Mouse (Mus musculus) brain, embryonic 14.5 days (tissue): ENCODE measurements around the gene Cd70. TPM values are rescaled to one million over a fixed set of nuclear protein-coding genes. Genes with fewer than 3 reads are reported as not detected.
A peak's percentile ranks its signal among the peaks of the same experiment; 100 is the strongest.

Experiments
- DNase-seq: peaks from one replicate; pipeline ENCODE4 v3.0.0-alpha.2; 2011; ENCODE audit warnings: low read depth
- CTCF ChIP-seq: fragments of 200-500 bp; IDR thresholded peaks from 2 replicates; pipeline ENCODE4 v1.5.1; 2012; ENCODE audit warnings: inconsistent platforms, mild to moderate bottlenecking, moderate library complexity, borderline replicate concordance; ENCODE audit not compliant: insufficient read depth, insufficient read length; ENCODE audit errors: extremely low read depth
- POLR2A ChIP-seq: fragments of 200-500 bp; IDR thresholded peaks from 2 replicates; pipeline ENCODE4 v1.6.1; 2012; ENCODE audit warnings: mild to moderate bottlenecking, inconsistent platforms, borderline replicate concordance; ENCODE audit not compliant: poor library complexity, insufficient read depth, insufficient read length, severe bottlenecking; ENCODE audit errors: extremely low read depth
- polyA plus RNA-seq: library from polyadenylated mRNA; depleted of rRNA; stranded (reverse); fragments of >200 nt; gene quantifications from 2 replicates; pipeline ENCODE4 v1.2.3, GENCODE M21; 2012; rRNA removed

The Cd70 gene
- polyA plus RNA-seq, 1 experiment = 0.55 TPM

DNA sequence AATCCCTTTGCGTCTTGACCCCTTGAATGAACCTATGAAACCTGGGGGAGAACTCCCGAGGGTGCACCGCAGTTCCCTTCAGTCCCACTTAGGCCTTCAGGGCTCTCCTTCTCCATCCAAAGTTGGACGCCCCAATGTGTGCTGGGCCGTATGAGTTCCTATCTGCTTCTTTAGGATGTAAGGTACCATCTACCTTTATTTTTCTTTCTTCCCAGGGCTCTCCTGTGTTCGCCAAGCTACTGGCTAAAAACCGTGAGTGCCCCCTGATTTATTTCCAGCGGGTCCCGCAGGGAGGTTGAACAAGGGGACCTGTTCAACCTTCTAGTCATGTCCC lies 43.6 kb downstream of the Cd70 start:
- no peak for TF ChIP-seq POLR2A
- no peak for TF ChIP-seq CTCF
- DNase-seq = no peak

DNA sequence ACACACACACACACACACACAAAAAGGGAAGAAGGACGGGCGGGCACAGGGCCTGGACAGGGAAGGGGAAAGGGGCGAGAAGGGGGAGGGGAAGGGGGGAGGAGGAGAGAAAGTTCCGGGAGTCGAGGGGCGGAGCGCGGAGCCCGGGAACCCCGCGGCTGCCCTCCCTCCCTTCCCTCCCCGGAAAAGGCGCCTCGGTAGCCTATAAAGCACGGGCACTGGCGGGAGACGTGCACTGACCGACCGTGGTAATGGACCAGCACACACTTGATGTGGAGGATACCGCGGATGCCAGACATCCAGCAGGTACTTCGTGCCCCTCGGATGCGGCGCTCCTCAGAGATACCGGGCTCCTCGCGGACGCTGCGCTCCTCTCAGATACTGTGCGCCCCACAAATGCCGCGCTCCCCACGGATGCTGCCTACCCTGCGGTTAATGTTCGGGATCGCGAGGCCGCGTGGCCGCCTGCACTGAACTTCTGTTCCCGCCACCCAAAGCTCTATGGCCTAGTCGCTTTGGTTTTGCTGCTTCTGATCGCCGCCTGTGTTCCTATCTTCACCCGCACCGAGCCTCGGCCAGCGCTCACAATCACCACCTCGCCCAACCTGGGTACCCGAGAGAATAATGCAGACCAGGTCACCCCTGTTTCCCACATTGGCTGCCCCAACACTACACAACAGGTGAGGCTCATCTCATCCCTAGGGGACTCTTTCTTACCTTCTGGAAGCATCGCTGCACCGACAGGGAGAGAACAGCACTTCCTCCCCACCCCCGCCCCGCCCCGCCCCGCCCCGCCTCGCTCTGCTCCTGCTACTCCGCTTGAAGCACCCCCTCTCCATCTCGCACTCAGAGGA lies 44.2 kb downstream of the Cd70 start, which contains the start of gene Tnfsf9:
Tnfsf9 (plus strand) TSS at position 145 of the 854 bp plus-strand sequence.
- TF ChIP-seq CTCF = no peak
- peak; percentile 14; the same call in 1 of the 2 replicates for TF ChIP-seq POLR2A
- peak; percentile 83 for DNase-seq

DNA sequence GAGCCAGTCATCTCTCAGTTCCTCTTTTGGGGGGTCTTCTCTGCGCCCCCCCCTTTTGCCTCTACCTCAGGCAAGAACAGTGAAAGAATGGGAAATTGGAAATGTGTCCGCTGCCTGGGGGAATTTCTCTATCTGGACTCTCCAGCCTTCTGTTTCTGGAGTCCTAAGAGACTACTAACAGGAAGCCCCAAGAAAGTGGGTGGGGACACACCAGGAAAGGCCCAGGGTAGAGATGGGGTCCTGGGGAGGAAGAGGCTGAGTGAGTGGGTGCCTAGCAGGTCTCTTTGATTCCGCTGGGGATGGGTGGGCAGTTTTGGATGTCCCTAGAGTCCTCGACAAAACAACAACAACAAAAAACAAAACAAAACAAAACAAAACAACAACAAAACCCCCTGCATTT lies 45.1 kb downstream of the Cd70 start:
- DNase-seq = no peak
- no peak for TF ChIP-seq POLR2A
- no peak for TF ChIP-seq CTCF

DNA sequence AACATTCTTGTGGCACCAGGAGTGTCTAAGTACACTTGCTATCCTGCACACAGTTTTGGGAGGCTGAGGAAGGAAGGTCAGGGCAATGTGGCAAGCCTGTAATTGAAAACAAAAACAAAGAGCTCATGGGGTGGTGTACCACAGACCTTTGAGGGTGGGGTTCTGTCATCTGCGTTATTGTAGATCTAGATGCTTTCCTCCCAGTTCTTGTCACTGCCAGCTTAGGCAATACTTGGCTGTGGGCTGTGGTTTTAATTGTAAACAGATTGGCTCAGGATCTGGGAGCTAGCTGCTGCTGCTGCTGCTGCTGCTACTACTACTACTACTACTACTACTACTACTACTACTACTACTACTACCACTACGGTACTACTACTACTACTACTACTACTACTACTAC lies 47.3 kb downstream of the Cd70 start:
- TF ChIP-seq POLR2A = no peak
- no peak for TF ChIP-seq CTCF
- no peak for DNase-seq

DNA sequence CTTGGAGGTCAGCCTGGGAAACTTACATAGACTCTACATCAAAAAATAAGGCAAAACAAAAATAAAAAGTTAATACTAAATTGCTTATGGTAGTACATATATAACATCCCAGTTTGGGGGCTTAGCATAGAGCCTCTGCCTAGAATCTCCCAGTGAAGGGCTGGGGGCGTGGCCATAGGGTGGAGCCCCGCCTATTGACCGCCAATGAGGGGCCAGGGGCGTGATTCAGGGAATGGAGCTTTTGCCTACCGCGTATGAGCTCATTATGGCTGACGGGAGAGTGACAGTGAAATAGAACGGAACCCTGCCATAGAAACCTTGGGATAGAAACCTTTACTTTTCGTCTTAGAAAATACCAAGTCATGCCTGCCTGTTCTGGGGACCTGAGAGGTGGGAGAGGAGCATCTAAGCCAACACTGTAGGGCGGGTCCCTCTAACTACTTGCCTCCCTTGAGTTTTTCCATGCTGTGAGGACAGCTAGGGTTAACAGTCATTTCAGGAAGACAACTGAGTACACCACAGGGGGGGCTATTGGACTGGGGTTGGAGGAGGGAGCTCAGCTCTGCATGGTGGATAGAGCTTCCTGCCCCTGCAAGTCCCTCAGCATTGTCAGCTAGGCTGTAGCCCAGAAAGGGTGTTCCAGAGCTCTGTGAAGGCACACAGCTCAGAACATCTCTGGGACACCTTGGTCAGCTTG lies 49.8 kb downstream of the Cd70 start:
- DNase-seq = peak; percentile 39
- no peak for TF ChIP-seq CTCF
- TF ChIP-seq POLR2A = no peak

DNA sequence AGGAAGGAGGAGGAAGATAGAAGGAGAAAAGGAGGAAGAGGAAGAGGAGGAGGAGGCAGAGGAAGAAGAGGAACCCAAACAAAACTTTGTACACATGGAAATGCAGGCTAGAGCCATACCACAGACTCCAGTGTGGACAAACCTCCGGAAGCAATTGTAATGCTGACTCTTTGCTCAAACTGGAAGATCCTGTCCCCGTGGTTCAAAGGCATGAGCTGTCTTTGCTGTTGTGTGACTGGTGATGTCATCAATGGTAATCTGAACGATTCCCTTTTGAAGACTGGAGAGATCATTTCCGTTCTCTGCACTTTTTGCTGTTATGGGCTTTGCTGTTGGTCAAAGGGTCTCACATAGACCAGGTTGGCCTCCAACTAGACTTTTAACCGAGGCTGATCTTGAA lies 51.3 kb downstream of the Cd70 start:
- TF ChIP-seq POLR2A (no peak), CTCF (no peak)
- no peak for DNase-seq

DNA sequence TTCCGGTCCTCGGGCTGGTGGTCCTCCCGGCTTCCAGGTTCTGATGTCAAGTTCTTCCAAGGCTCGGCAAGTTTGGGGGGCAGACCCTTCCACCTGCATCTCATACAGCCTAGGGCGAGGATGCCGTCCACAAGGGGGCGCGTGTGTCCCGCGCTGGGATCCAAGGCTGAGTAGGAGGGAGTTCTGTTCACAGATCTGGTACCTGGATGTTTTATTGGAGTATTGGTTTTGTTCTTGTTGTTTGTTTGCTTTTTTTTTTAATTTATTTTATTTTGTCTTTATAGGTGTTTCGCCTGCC lies 53.0 kb downstream of the Cd70 start:
- no peak for TF ChIP-seq POLR2A
- TF ChIP-seq CTCF = peak; percentile 95
- peak; percentile 81 for DNase-seq

Other genes starting within 250 kb of the Cd70 start
- 149 and 153 TPM in 2 replicates for gene Mllt1, start 214.4 kb downstream of the Cd70 start, polyA plus RNA-seq
- gene Acer1, start 167.7 kb downstream of the Cd70 start, polyA plus RNA-seq = 0.18 TPM in 1 of 2 replicates, not detected in the other
- 151 and 219 TPM in 2 replicates for gene Clpp, start 159.5 kb downstream of the Cd70 start, polyA plus RNA-seq
- gene Alkbh7, start 152.4 kb downstream of the Cd70 start, polyA plus RNA-seq = 30.2 and 40.4 TPM in 2 replicates
- 0.28 and 0.33 TPM in 2 replicates for gene Pspn, start 149.8 kb downstream of the Cd70 start, polyA plus RNA-seq
- gene Gtf2f1, start 138.5 kb downstream of the Cd70 start, polyA plus RNA-seq = 57.1 and 64.6 TPM in 2 replicates
- gene Gm17949, start 138.3 kb downstream of the Cd70 start, polyA plus RNA-seq = 0.08 TPM in 1 of 2 replicates, not detected in the other
- gene Khsrp, start 118.3 kb downstream of the Cd70 start, polyA plus RNA-seq = 112 and 116 TPM in 2 replicates
- 0.12 and 0.16 TPM in 2 replicates for gene Slc25a41, start 108.1 kb downstream of the Cd70 start, polyA plus RNA-seq
- gene Crb3, start 90.7 kb downstream of the Cd70 start, polyA plus RNA-seq = 2.5 and 3.2 TPM in 2 replicates
- gene Slc25a23, start 89.9 kb downstream of the Cd70 start, polyA plus RNA-seq = 71.2 and 111 TPM in 2 replicates
- 5.4 and 6.3 TPM in 2 replicates for gene Dennd1c, start 71.3 kb downstream of the Cd70 start, polyA plus RNA-seq
- gene Tubb4a, start 62.0 kb downstream of the Cd70 start, polyA plus RNA-seq = 182 and 314 TPM in 2 replicates
- 7.1 and 8.8 TPM in 2 replicates for gene Tnfsf9, start 44.5 kb downstream of the Cd70 start, polyA plus RNA-seq
- gene Tnfsf14, start 44.4 kb upstream of the Cd70 start, polyA plus RNA-seq = 0.10 and 0.14 TPM in 2 replicates
- gene C3, start 78.4 kb upstream of the Cd70 start, polyA plus RNA-seq = 1.0 and 2.0 TPM in 2 replicates
- 18.3 and 20.8 TPM in 2 replicates for gene Gpr108, start 98.7 kb upstream of the Cd70 start, polyA plus RNA-seq
- gene Trip10, start 99.7 kb upstream of the Cd70 start, polyA plus RNA-seq = 11.7 and 11.9 TPM in 2 replicates
- 0.82 and 0.86 TPM in 2 replicates for gene Vav1, start 129.3 kb upstream of the Cd70 start, polyA plus RNA-seq
- 3.0 and 3.8 TPM in 2 replicates for gene Adgre1, start 208.9 kb upstream of the Cd70 start, polyA plus RNA-seq